Comparison of ENCODE assay signal across 9 mouse cellular contexts in the genomic region with DNA sequence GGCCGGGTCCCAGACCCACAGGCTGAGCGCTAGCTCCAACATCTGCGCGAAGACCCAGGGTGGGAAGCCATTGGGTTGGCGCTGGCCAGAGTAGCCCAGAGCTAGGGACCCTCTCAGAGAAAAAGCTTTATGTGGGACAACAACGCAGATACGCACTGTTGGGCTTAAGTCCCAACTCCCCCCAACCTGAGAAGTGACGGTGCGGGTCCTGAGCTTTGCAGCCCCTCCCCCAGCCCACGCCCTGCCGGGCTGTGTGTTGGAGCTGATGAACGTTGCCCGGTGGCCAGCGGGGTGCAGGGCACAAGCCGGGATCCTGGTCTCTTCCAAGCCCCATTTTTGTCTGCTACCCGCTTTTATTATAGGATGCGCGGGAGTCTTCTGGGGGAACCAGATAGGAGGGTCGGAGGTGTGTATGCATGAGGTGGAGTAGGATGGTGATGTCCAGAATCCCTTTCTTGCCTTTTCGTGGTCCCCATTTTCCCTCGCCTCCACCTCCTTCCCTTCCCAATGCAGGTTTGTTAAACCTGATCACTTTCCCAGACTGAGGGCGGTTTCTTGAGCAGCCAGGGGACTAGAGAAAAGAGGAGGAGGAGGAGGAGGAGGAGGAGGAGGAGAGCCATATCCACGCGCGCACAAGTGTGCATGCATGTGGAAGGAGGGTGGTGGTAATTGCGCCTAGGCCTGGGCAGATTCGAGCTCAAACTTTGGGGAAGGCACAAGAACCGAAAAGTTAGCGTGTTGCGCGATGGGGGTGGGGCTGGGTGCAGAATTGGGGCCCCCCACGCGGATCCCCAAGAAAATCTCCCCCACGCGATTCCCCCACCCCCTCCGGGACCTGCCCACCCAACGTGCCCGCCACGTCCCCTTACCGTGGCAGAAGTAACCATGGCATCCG. TPM values are rescaled to one million over a fixed set of nuclear protein-coding genes. Genes with fewer than 3 reads are reported as not detected.
A peak's percentile ranks its signal among the peaks of the same experiment; 100 is the strongest.
DNase-seq lines count a peak whose midpoint lies in the region; ATAC-seq lines count a peak whose summit lies in the region.
"Had no signal": no experiment of that assay in that cellular context is flagged by ENCODE, and none has a peak within 500 bp of the region (broad histone marks: within the 10 kb centered on the region; RNA-seq: fewer than 3 reads in every experiment).

No protein-coding gene starts in this region.

- 2% methylated on average over 41 of the region's 41 CpGs for WGBS in liver, embryonic 12.5 days (ENCODE audit: insufficient replicate concordance)

- no peaks in the 10 kb centered on the region for H3K9me3 ChIP-seq in liver, embryonic 12.5 days (replicated peaks)

- ATAC-seq in liver, embryonic 12.5 days: no peak
- no peak for ATAC-seq in frontal cortex, adult (ENCODE audit: low TSS enrichment)

- H3K4me3 ChIP-seq in liver, embryonic 12.5 days: peak overlapping the region; percentile 34

- peaks cover 79% of the 10 kb centered on the region for H3K27me3 ChIP-seq in liver, embryonic 12.5 days (replicated peaks)

- peak overlapping the region; percentile 47 for H3K4me2 ChIP-seq in liver, embryonic 12.5 days

- no peaks in the 10 kb centered on the region for H3K4me1 ChIP-seq in liver, embryonic 12.5 days

- DNase-seq in gastrocnemius, postnatal 14 days: peak; percentile 19
- DNase-seq in gastrocnemius, postnatal 10 days: no peak
- peak; percentile 68 to 74 for DNase-seq in cerebellum, postnatal 25 days
- DNase-seq in heart, postnatal 36 days: peak; percentile 34 to 49
- no peak for DNase-seq in adrenal gland, postnatal 10 days
- DNase-seq in urinary bladder, postnatal 10 days (ENCODE audit: low spot score): no peak

- H3K27ac ChIP-seq in liver, embryonic 12.5 days: no peak overlapping the region

- H3K9ac ChIP-seq in liver, embryonic 12.5 days: no peak overlapping the region

- H3K36me3 ChIP-seq in liver, embryonic 12.5 days: no peaks in the 10 kb centered on the region

- intact Hi-C loops in gastrocnemius, postnatal 14 days (cut with DNase I; ENCODE audit: low total_unique reads): loop anchor here (10.0 kb wide), 1 partner anchor 119 kb away; no protein-coding TSS in a partner anchor
- intact Hi-C loops in heart, postnatal 36 days (cut with DNase I): loop anchor here (2.0 to 10.0 kb wide), 2 partner anchors 57 to 371 kb away; partner anchors contain the start of gene Kcna5

RNA-seq across cellular contexts. Expression of gene Ntf3, which starts 2.6 kb away (rescaled TPM):
- 1 to 10 TPM; 2.3 TPM for total RNA-seq in gastrocnemius, postnatal 14 days (2021)
- 1 to 10 TPM; 2.1 to 2.9 TPM for total RNA-seq in gastrocnemius, postnatal 10 days (2021)
- 1 to 10 TPM; 3.4 to 4.5 TPM for total RNA-seq in heart, postnatal 36 days (2021)
- polyA plus RNA-seq in liver, embryonic 12.5 days (2016; fragmentation: Nextera tagmentation; extraction: Ambion mirVana): 2.2 and 2.4 TPM in 2 replicates
- total RNA-seq in adrenal gland, postnatal 10 days (2021): 1 to 10 TPM; 3.0 to 3.7 TPM
- polyA plus RNA-seq: C2C12 had no signal

Comparison
In these comparisons a context has a peak if more than half of its experiments do, and no peak if none do; other contexts are left out.
1. DNase-seq: peak in gastrocnemius, postnatal 14 days (single experiment), cerebellum, postnatal 25 days (2 of 2) and heart, postnatal 36 days (2 of 2); none in gastrocnemius, postnatal 10 days (single experiment), adrenal gland, postnatal 10 days (single experiment) and urinary bladder, postnatal 10 days (single experiment).